Mouse (Mus musculus): ENCODE data around the gene Cxadr. TPM values are rescaled to one million over a fixed set of nuclear protein-coding genes. Genes with fewer than 3 reads are reported as not detected.
"Not testable (repeated sequence)": the region's sequence is repeated elsewhere in the genome, so short reads cannot be mapped to it uniquely, and the experiment has no call there.

Gene Cxadr
- polyA plus RNA-seq, 1 experiment from 2014 or later = 35.9 TPM

DNA sequence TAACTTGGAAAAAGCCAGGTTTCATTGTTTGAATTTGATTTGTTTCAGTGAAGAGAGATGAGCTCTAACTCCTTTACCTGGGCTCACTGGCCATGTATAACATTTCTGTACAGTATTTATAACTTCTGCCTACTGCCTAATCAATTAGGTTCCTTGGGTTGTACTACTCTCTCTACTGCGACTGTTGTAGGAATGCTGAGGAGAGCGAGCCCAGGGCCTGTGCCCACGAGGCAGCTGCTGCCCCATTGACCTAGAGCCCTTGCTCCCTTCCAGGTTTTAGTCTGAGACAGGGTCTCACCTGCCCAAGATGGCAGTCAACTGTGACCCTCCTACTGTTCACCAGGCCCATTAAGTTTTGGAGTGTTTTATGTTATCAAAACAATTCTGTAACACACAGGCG, 60.2 kb downstream of the Cxadr start:
- Histone ChIP-seq H3K9ac (ENCODE audit: low read length) (no peak overlapping the region), H3K27ac (ENCODE audit: low read depth) (no peak overlapping the region), H3K4me3 (ENCODE audit: low read depth, low read length) (no peak overlapping the region), H3K4me2 (ENCODE audit: low read length) (no peak overlapping the region), H3K27me3 (replicated peaks; ENCODE audit: control insufficient read depth, insufficient read depth, low read length) (no peaks in the 10 kb centered on the region), H3K36me3 (ENCODE audit: control insufficient read depth, insufficient read depth, low read length) (peaks cover 75% of the 10 kb centered on the region), H3K4me1 (replicated peaks; ENCODE audit: control insufficient read depth, insufficient read depth, low read length) (no peaks in the 10 kb centered on the region), H3K9me3 (ENCODE audit: control insufficient read depth, low read length) (no peaks in the 10 kb centered on the region)
- no peak for DNase-seq (ENCODE audit: low spot score)
- 89% methylated on average over 4 of the region's 4 CpGs for WGBS
- no peak for ATAC-seq (replicated peaks; ENCODE audit: low FRiP score, low TSS enrichment, low read depth)

DNA sequence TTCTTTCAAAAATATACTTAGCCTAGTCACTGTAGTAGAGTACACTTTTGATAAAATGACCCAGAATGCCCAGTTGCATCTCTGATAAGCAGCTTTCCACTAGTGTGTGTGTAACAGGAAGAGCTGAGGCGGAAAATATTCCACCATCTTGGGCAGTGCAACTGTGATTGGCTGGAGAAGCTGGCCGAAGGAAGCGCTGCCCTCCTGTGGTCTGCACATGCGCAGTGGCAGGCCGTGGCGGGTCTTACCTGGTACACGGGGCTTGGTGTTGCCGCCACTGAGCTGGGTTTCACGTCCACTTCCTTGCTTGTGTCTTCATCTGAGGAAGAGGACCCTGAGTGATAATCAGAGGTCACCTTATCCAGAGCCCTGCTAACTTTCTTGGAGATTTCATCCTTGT, 63.3 kb downstream of the Cxadr start:
- peaks cover 82% of the 10 kb centered on the region for H3K36me3 ChIP-seq (ENCODE audit: control insufficient read depth, insufficient read depth, low read length)
- H3K9me3 ChIP-seq (ENCODE audit: control insufficient read depth, low read length); DNase-seq (ENCODE audit: low spot score); H3K4me3 ChIP-seq (ENCODE audit: low read depth, low read length); H3K4me1 ChIP-seq (replicated peaks; ENCODE audit: control insufficient read depth, insufficient read depth, low read length); H3K27ac ChIP-seq (ENCODE audit: low read depth); H3K4me2 ChIP-seq (ENCODE audit: low read length); H3K9ac ChIP-seq (ENCODE audit: low read length); H3K27me3 ChIP-seq (replicated peaks; ENCODE audit: control insufficient read depth, insufficient read depth, low read length); ATAC-seq (replicated peaks; ENCODE audit: low FRiP score, low TSS enrichment, low read depth): not testable (repeated sequence)
- WGBS = 95% methylated on average over 8 of the region's 9 CpGs

DNA sequence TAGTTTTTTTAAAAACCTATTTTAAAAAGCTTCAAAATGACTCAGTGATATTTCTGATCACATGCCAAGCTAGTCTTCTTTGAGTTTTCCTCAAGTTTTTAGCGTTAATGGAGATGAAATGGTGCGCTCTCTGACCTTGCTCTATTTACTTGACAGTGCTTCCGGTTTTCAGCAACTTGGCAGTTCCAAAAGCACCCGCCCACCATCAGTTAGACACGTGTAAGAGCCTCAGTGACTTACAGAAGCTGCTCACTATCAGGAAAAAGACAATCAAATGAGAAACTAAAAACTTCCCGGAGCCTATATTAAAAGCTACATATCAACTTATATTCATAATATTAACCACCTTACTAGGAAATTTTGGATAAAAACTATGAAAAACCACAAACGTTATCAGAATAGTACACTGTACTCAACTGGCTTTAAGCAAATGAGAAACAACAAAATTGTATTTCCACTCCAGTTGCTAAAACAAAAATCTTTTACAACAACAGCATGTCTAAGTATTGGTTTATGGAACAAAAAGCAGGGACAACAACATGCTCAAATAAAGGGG, 70.3 kb downstream of the Cxadr start:
- WGBS = 74% methylated on average over 7 of the region's 7 CpGs
- Histone ChIP-seq H3K27ac (ENCODE audit: low read depth) (no peak overlapping the region), H3K36me3 (ENCODE audit: control insufficient read depth, insufficient read depth, low read length) (peaks cover 53% of the 10 kb centered on the region), H3K4me1 (replicated peaks; ENCODE audit: control insufficient read depth, insufficient read depth, low read length) (peaks cover 10% of the 10 kb centered on the region), H3K9me3 (ENCODE audit: control insufficient read depth, low read length) (no peaks in the 10 kb centered on the region), H3K27me3 (replicated peaks; ENCODE audit: control insufficient read depth, insufficient read depth, low read length) (no peaks in the 10 kb centered on the region), H3K4me2 (ENCODE audit: low read length) (no peak overlapping the region), H3K4me3 (ENCODE audit: low read depth, low read length) (no peak overlapping the region), H3K9ac (ENCODE audit: low read length) (no peak overlapping the region)
- no peak for ATAC-seq (replicated peaks; ENCODE audit: low FRiP score, low TSS enrichment, low read depth)
- DNase-seq (ENCODE audit: low spot score) = no peak

DNA sequence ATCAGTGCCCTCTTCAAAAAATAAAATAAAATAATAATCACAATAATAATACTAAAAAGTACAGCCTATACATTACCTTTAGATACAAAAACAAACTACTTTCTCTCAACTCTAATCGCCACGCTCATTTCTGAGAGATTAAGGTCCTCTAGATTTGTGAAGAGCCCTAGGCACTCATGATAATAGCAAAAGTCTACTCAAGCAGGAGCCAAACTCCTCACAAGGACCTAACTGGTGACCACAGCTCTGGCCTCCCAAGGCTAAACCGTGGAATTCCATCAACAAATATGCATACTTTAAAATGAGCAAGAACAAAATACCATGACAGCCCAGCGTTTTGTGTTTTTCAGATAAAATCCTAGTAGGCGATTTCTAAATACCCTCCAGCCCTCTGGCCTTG, 71.5 kb downstream of the Cxadr start:
- ATAC-seq (replicated peaks; ENCODE audit: low FRiP score, low TSS enrichment, low read depth) (no peak), DNase-seq (ENCODE audit: low spot score) (no peak)
- H3K9ac ChIP-seq (ENCODE audit: low read length) = no peak overlapping the region
- 99% methylated on average over 5 of the region's 5 CpGs for WGBS
- H3K9me3 ChIP-seq (ENCODE audit: control insufficient read depth, low read length) = no peaks in the 10 kb centered on the region
- H3K4me2 ChIP-seq (ENCODE audit: low read length) = no peak overlapping the region
- H3K36me3 ChIP-seq (ENCODE audit: control insufficient read depth, insufficient read depth, low read length) = peaks cover 42% of the 10 kb centered on the region
- H3K4me3 ChIP-seq (ENCODE audit: low read depth, low read length) = no peak overlapping the region
- peaks cover 10% of the 10 kb centered on the region for H3K4me1 ChIP-seq (replicated peaks; ENCODE audit: control insufficient read depth, insufficient read depth, low read length)
- no peak overlapping the region for H3K27ac ChIP-seq (ENCODE audit: low read depth)
- H3K27me3 ChIP-seq (replicated peaks; ENCODE audit: control insufficient read depth, insufficient read depth, low read length) = no peaks in the 10 kb centered on the region

DNA sequence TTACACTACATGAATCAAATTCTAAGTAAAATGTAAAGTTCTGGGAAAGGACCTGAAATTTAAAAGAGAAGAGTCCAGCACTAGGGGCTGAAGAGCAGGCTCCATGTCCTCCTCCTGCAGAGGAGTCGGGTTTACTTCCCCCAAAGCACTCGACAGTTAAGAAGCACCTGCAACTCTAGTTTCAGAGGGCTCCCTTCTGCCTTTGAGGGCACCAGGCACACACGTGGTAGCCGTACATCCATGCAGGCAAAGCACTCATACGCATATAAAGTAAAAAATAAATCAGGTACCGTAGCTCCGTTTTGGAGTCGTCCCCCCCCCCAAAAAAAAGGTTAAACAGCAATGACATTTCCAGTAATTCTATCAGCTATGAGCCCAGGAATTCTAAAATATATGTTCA, 72.5 kb downstream of the Cxadr start:
- no peak overlapping the region for H3K4me3 ChIP-seq (ENCODE audit: low read depth, low read length)
- H3K27ac ChIP-seq (ENCODE audit: low read depth) = no peak overlapping the region
- WGBS = 78% methylated on average over 8 of the region's 8 CpGs
- H3K9ac ChIP-seq (ENCODE audit: low read length) = no peak overlapping the region
- H3K27me3 ChIP-seq (replicated peaks; ENCODE audit: control insufficient read depth, insufficient read depth, low read length) = no peaks in the 10 kb centered on the region
- H3K36me3 ChIP-seq (ENCODE audit: control insufficient read depth, insufficient read depth, low read length) = peaks cover 33% of the 10 kb centered on the region
- no peak for ATAC-seq (replicated peaks; ENCODE audit: low FRiP score, low TSS enrichment, low read depth)
- H3K4me1 ChIP-seq (replicated peaks; ENCODE audit: control insufficient read depth, insufficient read depth, low read length) = peaks cover 10% of the 10 kb centered on the region
- no peaks in the 10 kb centered on the region for H3K9me3 ChIP-seq (ENCODE audit: control insufficient read depth, low read length)
- DNase-seq (ENCODE audit: low spot score) = no peak
- H3K4me2 ChIP-seq (ENCODE audit: low read length) = no peak overlapping the region

DNA sequence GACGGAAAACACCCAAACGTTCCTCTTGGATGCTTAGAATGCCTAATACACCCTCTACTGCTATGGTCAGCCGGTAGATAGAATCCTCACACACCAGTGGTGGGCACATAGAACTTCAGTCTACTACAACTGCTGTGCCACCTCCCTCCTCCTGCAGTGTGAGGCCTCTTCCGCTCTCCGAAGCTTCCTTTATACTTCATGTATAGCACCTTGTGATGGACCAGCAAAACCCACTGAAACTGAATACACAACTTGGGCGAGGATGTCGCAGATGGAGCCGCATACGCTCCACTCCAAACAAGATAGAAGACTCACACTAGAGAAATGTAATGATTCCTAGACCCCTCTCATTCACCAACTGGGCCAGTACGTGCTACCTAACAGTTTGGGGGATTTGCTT, 73.9 kb downstream of the Cxadr start:
- ATAC-seq (replicated peaks; ENCODE audit: low FRiP score, low TSS enrichment, low read depth) = no peak

DNA sequence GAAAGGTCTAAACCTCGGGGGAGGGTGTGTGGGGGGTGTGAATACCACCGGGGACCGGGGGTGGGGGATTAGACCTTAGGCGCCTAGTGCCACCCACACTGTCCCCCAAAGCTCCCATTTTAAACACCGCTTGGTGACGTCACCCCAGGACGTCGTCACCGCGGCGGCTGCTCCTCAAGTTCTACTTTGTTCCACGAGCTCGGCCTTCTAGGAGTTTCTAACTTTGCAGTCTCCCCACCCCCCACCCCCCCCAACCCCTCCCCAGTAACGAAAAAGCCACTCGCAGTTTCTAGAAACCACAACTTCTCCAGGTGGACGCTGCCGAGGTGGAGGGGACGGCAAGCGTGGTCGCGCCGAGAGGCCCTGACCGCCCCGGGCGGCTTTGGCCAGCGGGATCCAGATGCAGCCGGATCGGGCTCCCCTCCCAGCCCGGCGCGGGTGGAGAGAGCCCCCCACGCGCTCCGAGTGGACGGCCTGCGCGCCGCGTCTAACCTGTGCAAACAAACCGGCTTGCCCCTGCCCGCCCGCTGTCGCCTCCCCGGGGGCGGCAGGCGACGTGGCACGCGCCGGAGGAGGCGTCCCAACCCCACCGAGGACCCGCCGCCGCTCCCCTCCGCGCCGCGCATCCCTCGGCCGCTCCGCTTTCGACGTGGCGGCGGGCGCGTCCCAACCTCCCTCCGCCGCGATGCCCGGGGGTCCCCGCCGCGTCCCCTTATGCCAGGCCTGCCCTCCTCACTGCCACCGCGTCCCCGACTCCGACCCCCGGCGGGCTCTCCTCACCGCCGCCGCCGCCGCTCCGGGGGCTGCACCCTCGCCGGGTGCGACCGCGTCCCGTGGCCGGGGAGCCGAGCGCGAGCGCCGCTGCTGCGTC, 74.8 kb downstream of the Cxadr start:
- peak overlapping the region; percentile 78 for H3K27ac ChIP-seq (ENCODE audit: low read depth)
- H3K36me3 ChIP-seq (ENCODE audit: control insufficient read depth, insufficient read depth, low read length) = peaks cover 13% of the 10 kb centered on the region
- H3K4me1 ChIP-seq (replicated peaks; ENCODE audit: control insufficient read depth, insufficient read depth, low read length) = peaks cover 10% of the 10 kb centered on the region
- H3K9ac ChIP-seq (ENCODE audit: low read length) = peak overlapping the region; percentile 98
- WGBS = under 1% methylated on average over 67 of the region's 100 CpGs
- no peaks in the 10 kb centered on the region for H3K9me3 ChIP-seq (ENCODE audit: control insufficient read depth, low read length)
- DNase-seq (ENCODE audit: low spot score) (peak; percentile 87), ATAC-seq (replicated peaks; ENCODE audit: low FRiP score, low TSS enrichment, low read depth) (peak; percentile 67)
- no peaks in the 10 kb centered on the region for H3K27me3 ChIP-seq (replicated peaks; ENCODE audit: control insufficient read depth, insufficient read depth, low read length)
- H3K4me2 ChIP-seq (ENCODE audit: low read length) = peak overlapping the region; percentile 65
- H3K4me3 ChIP-seq (ENCODE audit: low read depth, low read length) = peak overlapping the region; percentile 92

More for the DNA sequence above, 73.9 kb downstream of the Cxadr start:
- Histone ChIP-seq H3K27ac (ENCODE audit: low read depth) (no peak overlapping the region), H3K4me3 (ENCODE audit: low read depth, low read length) (peak overlapping the region; percentile 92), H3K4me1 (replicated peaks; ENCODE audit: control insufficient read depth, insufficient read depth, low read length) (peaks cover 10% of the 10 kb centered on the region), H3K9ac (ENCODE audit: low read length) (peak overlapping the region; percentile 98), H3K9me3 (ENCODE audit: control insufficient read depth, low read length) (no peaks in the 10 kb centered on the region), H3K4me2 (ENCODE audit: low read length) (peak overlapping the region; percentile 65), H3K36me3 (ENCODE audit: control insufficient read depth, insufficient read depth, low read length) (peaks cover 18% of the 10 kb centered on the region), H3K27me3 (replicated peaks; ENCODE audit: control insufficient read depth, insufficient read depth, low read length) (no peaks in the 10 kb centered on the region)
- peak; percentile 69 for DNase-seq (ENCODE audit: low spot score)
- 45% methylated on average over 10 of the region's 10 CpGs for WGBS

DNA sequence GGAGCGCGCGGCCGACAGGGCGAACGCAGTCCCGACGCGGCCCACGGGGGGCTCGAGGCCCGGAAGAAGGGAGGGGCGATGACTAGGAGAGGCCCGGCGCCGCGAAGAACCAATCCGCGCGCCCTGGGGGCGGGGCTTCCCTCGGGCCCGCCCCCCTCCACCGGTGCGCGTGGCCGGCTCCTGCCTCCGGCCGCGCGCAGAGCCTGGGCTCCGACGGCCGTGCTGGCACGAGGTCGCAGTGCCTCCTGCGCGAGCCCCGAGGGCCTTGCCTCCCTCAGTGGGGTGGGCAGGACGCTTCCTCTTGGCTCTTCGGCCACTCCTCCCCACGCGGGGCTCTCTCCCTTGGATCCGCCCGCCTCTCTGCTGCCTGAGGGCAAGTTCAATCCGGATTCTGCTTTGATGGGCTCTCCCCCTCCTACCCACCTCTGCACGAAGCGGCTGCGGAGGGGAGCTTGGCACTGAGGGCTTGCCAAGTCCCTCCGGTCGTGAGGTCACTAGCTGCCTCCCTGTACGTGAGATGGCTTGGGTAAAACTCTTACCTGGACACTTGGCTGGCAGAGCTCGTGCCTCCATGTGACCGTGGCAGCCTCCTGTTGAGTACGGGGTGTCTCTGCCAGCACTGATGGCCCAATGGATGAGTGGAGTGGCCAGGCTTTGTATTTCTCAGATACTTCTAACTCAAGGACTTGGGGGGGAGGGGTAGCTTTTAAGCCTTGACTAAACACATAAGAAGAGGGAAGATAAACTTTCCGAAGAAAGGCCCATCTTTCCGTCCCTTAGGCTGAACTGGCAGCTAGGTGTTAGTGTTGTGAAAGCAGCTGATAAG, 75.7 kb downstream of the Cxadr start, which contains the start of gene Btg3:
Gene Btg3, minus strand, starts transcription at position 448 of the 826 bp plus-strand sequence.
- Histone ChIP-seq H3K9me3 (ENCODE audit: control insufficient read depth, low read length) (no peaks in the 10 kb centered on the region), H3K4me3 (ENCODE audit: low read depth, low read length) (peak within 1 kb of the TSS; percentile 92), H3K36me3 (ENCODE audit: control insufficient read depth, insufficient read depth, low read length) (peaks cover 11% of the 10 kb centered on the region), H3K27me3 (replicated peaks; ENCODE audit: control insufficient read depth, insufficient read depth, low read length) (no peaks in the 10 kb centered on the region), H3K27ac (ENCODE audit: low read depth) (peak within 1 kb of the TSS; percentile 78), H3K4me2 (ENCODE audit: low read length) (peak within 1 kb of the TSS; percentile 65), H3K9ac (ENCODE audit: low read length) (peak within 1 kb of the TSS; percentile 98), H3K4me1 (replicated peaks; ENCODE audit: control insufficient read depth, insufficient read depth, low read length) (peaks cover 8% of the 10 kb centered on the region)
- ATAC-seq (replicated peaks; ENCODE audit: low FRiP score, low TSS enrichment, low read depth) = peak; percentile 98
- DNase-seq (ENCODE audit: low spot score) = peak; percentile 93
- WGBS = 3% methylated on average over 37 of the region's 57 CpGs
